Mouse (Mus musculus) cortical plate, adult 2 months (tissue): ENCODE measurements around the gene Sema4d.

Experiments
- CTCF ChIP-seq: fragments of 200-500 bp; IDR thresholded peaks from 2 replicates; pipeline ENCODE4 v1.5.1; 2011; ENCODE audit warnings: mild to moderate bottlenecking, control low read depth, low read length; ENCODE audit not compliant: insufficient read depth; ENCODE audit errors: extremely low read depth
- POLR2A ChIP-seq: fragments of 200-500 bp; IDR thresholded peaks from 2 replicates; pipeline ENCODE4 v1.6.1; 2011; ENCODE audit warnings: mild to moderate bottlenecking, low read length, control low read depth; ENCODE audit not compliant: insufficient read depth; ENCODE audit errors: extremely low read depth

DNA sequence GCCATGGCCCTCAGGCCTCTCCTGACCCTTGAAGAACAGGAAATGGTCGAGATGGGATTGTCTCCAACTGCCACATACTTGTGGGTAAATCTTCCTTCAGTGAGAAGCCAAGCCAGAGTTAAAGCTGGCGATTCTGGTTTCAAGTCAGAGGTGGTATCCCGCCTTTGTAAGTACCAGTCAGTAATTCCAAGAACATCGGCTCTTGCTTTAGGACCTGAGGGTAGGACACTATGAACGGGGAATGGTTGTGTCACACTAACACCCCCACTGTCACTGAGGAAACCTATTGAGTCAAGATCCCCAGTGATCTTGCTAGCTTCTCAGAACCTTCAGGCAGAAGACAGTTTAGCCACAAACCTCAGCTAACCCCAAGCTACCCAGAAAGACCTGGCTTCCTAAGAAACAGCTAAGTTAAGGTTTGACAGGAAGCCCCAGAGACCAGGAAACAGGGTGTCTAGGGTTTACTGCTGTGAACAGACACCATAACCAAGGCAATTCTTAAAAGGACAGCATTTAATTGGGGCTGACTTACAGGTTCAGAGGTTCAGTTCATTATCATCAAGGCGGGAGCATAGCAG is 17.3 kb downstream of the Sema4d start:
- no peak for TF ChIP-seq CTCF
- no peak for TF ChIP-seq POLR2A
